Mouse (Mus musculus): ENCODE results near the gene 2510009E07Rik. TPM values are rescaled to one million over a fixed set of nuclear protein-coding genes. Genes with fewer than 3 reads are reported as not detected.

Gene 2510009E07Rik
- total RNA-seq (2021), result 10 to 100 TPM; 35.8 to 42.4 TPM

DNA sequence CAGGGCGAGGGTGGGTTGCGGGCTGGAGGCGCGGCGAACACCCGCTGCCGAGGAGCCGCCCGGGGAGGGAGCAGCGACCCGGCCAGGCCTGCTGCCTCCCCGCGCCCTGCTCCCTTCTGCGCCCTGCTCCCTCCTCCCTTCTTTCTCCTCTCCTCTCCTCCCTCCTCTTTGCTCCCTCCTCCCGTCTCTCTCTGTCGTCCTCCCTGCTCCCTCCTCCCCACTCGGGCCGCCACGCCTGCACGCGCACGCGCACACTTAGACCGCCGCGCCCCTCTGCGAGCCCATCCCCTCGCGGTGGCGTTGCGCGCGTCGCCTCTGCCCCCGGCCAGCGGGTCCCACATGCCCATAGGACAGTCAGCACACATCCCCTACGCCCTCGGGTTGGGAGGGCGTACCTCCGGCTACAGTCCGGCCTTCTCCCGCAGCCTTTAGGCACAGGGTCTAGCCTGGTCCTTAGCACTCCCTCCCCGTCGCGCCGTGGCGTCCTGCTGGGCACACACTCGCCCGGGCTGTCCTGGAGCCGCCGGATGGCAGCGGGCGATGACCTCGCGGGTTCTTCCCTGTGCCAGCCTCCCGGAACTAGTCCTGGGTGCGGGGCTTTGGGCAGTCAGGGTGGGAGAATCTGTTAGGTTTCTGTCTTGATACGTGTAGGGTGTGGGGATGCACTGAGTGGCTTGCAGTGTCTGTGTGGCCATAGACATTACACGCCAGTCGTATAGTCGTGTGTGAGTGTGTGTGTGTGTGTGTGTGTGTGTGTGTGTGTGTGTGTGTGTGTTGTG, at the start of gene 2510009E07Rik:
Gene 2510009E07Rik (minus strand): TSS at position 203 of the 779 bp plus-strand sequence.
- DNase-seq, result peak; percentile 92 to 96

DNA sequence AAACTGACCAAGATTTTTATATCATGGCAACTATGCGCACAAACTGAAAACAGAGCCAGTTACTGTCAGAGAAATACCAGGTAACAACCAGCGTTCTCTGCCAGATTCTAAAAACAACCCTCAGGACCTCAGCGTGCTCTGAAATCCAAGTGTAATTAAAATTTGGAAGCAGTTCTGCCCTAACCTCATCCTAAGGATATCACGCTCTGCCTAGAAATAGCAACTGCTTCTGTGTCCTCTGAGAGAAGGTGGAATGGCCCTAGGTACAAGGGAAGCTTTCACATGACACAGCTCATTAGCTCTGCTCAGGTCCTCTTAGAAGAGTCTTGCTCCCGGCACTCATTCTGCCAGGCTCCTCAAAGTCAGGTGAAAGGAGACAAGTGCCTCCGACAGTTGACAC, 48.9 kb upstream of the 2510009E07Rik start:
- no peak for DNase-seq

DNA sequence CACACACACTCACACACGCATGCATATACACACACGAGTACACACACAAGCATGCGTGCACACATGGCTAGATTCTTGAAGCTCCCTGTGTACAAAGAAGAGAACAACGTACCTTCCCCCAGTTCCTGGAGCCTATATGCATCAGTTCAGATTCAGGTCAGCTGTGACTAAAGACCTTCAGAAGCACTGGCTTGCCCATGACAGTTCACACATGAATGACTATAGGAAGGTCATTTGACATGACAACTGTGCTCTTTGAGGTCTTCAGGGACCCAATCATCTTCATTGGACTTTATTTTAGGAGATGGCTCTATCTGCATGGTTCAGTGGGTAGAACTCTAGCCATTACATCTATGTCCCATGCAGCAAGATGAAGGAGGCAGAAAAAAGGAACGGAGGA, 48.4 kb upstream of the 2510009E07Rik start:
- no peak for DNase-seq

DNA sequence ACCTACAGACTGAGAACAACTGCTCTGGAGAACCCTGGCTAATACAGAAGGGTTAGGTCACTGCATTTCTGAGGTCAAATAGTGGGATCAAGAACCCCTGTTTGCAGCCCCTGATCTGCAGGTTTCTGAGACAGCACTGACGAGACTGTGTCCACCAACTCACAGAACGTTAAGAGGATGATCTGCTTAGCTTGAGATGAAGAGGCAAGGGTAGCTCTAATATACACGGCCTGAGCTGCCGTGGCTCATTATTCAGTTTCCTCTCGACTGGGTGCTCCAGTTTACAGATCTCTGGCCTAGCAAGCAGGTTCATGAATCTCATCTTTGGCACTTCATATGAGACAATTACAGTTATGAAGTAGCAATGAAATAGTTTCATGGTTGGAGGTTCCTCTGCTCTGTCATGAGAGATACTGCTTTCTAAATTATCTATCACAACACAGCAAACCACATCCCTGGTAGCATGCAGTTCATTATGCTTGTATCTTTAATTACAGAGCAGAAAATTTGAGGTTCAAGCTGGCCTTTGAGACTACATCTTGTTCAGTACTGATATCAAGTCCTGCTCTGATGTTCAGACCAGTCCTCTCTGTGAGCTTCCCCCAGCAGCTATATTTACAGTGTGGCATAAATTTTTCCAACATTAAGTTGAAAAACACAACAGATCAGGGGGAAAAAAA, 47.9 kb upstream of the 2510009E07Rik start:
- DNase-seq, result no peak

DNA sequence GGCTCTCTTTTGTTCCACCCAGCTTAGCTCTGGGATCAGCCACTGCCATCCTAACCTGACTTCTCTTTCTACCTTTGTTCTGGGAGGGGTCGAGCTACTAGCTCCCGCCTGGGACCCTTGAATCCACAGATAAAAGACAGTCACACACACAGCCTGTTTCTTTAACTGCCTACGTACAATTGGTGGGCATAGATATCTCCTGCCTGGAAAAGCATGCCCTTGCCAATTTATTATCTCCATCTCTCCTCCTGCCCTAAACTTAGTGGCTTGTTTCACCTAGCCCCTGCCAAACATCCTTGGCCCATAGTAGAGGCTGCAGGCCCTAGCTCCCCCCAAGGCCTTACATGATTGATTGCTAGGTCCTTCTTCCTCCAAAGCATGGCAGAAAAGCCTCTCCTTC, 47.1 kb upstream of the 2510009E07Rik start:
- no peak for DNase-seq

DNA sequence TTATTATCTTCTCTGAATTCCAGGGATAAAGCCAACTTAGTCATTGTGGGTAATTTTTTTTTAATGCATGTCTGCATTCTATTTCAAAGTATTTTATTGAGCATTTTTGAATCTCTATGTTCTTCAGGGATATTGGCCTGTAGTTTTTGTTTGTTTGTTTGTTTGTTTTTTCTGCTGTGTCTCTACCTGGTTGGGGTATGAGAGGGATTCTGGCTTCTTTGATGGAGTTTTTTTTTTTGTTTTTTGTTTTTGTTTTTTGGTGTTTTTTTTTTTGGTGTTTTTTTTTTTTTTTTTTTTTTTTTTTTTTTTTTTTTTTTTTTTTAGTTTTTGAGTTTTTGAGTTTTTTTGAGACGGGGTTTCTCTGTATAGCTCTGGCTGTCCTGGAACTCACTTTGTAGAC, 41.2 kb upstream of the 2510009E07Rik start:
- DNase-seq, result no peak

DNA sequence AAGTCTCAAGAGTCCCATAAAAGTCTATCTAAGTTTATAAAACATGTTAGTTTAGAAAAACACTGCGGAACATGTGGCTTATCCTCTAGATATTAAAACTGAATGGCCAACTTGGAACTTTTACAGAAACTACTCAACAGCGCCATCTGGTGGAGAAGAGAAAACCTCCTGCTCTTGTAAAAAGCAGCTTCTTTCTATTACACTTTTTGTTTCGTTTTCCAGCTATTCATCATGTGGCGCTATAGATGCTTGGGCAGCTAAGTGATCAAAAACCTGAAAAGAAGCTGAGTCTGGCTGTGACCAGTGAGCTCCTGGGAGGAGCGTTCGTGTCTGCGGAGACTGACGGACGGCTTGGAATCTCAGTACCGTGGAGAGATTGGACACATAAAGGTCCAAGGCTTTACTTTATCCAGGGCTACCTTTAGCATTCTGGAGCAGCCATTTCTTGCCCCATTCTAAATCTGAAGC, 33.5 kb upstream of the 2510009E07Rik start:
- DNase-seq, result peak; percentile 48 to 72

DNA sequence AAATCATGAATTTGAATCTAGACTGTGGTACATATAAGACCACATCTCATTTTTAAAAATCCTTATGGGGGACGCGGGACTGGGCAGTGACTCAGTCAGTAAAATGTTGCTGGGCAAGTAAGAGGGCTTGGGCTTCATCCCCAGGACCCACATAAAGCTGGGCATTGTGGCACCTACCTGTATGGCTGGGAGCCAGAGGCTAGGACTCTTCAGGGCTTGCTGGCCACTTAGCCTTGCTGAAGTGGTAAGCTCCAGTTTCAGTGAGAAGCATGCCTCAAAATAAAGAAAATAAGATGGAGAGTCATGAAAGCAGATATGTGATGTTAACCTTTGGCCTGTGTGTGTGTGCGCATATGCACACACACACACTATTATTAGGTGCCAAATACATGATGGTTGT, 33.0 kb upstream of the 2510009E07Rik start:
- no peak for DNase-seq

DNA sequence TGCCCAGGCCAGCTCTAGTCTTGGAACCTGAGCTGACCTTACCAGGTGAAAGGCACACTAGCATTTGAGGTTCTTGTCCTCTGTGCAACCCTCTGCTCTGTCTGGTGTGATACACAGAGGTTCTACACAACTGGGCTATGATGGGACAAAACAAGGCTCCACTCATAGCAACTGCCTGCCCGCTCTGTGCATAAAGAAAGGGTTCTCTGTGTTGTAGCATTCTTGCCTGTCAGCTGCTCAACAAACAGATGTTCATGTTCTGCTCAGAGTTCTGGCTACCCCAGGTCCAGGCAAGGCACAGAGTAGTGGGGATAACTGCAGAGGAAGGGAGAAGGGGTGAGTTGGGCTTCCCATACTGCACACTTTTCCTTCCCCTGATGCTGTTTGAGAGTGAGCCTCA, 29.8 kb upstream of the 2510009E07Rik start:
- DNase-seq, result no peak

DNA sequence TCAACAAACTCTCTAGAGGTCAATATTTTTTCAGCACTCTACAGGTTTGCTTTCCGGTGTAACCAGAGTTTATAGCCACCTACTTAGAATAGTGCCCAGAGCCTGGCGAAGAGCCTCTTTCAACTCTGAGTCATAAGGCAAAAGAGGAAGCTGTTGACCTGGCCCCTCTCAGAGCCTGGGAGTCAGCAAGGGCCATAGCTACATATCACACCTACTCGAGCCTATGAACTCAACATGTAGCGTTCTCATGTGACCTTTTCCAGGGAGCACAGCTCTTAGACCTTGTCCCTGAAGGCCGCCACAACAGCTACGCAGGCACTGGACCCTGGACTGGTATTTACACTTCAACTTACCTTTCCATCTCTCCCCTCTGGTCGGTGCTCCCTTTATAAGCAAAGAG, 25.3 kb upstream of the 2510009E07Rik start:
- DNase-seq, result no peak

DNA sequence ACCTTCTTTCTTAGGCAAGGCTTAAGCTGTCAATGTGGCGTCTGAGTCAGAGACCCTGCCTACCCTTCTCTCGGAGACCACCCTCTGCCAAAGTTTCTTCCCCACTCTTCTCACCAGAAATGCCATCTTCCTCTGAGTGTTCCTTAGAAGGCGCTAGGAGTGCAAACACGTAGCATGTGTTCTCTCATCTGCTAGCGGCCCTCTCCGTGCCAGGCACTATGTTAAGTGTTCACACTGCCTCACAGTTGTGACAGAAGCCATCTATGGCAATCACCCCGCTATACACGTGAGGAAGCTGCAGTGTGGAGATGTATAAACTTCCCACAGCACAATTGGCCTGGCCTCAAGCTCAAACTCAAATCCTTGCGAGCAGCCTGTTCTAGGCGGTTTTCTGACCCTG, 20.1 kb upstream of the 2510009E07Rik start:
- DNase-seq, result peak in 1 of 2 experiments; percentile 18

DNA sequence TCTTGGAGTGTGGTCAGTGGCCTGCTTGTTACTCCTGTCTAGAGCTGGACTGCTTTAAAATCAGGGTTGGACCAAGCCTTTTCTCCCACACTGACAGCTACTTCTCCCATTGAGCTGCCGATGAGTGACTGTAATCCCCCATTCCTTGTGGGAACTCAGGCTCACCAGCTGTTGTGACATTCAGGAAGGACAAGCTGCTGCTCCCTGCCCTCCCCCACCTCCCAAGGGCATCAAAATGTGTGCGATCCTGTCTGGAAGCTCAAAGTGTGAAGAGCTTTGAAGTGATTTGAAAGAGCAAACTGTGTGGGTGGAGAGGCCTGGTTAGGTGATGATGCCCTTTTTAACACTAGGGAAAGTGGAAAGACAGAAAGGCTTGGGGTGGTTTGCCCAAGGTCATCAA, 15.9 kb upstream of the 2510009E07Rik start:
- DNase-seq, result no peak

DNA sequence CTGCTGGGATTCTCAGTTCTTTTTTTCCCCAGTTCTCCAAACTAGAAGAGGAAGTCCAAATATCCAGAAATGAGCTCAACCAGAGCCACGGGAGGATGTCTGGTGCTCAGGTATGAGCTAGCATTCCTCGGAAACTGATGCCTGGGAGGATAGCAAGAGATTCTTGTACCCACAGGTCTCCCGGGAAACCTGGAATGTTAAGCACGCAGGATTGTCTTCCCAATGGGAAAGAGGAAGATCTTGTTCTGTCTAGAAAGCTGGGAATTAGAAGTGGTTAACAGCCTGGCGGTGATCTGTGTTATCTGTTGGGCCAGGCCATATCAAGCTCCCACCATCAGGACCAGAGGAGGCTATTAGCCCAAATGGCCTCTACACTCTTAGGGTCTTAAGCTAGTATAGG, 10.2 kb upstream of the 2510009E07Rik start:
- DNase-seq, result no peak

DNA sequence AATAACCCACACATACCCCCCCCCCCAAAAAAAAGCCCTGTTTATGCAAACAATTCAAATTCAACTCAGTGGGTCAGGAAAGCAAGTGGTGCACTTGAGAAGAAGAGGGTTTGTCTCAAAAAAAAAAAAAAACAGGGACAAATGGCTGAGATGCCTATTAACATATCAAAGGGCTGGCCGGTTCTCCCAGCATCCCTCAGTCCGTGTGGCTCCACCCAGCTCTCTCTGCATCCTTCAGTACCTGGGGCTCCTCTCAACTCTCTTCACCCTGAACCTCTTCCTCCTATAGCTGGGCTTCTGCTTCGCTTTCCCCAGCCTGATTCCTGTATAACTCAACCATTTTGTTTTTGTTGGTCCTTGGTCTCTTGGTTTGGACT, 7.8 kb upstream of the 2510009E07Rik start:
- DNase-seq, result no peak

DNA sequence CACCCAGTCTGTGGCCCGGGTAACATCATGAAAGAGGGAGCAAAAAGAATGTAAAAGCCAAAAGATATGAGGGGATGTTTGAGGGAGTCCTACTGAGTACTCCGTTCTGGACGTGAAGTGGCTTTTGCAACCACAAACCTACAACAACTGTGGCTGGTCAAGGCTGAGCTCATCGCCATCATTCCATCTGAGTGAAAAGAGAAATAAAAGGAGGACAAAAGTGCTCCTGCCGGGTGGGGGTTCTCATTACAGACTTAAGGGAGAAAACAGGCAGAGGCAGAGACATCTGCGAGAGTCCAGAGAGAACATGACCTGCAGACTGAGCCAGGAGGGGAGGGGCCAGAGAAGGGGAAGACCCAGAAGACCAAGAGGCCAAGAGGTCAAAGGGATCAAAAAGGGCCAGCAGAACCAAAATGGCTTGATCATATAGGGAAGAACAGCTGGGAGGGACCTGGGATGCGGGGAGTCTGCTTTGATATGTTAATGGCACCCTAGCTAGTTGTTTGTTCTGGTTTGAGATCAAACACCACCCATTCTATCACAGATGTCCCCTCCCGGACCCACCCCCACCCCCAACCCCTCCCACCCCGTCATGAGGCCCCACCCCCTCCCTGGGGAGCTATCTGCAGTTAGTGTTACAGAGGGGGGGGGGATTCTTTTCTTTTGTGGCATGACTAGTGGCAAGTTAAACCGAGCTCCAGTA, 7.3 kb upstream of the 2510009E07Rik start:
- no peak for DNase-seq

DNA sequence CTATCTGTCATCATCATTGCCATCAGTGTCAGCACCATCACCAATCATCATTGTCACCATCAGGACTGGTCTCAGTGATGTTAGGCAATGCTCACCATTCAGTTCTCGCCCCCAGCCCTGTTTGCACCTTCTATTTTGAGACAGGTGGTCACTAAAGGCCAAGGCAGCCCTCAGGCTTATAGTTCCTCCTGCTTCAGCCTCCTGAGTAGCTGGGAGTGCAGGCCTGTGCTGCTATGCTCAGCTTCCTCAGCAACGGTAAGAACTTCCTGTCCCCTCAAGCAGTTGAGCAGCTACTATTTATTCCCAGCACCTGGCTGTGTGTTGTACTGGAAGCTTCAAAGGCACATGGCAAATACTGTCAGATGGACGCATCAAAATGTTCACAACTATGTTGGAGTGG, 3.7 kb upstream of the 2510009E07Rik start:
- no peak for DNase-seq

DNA sequence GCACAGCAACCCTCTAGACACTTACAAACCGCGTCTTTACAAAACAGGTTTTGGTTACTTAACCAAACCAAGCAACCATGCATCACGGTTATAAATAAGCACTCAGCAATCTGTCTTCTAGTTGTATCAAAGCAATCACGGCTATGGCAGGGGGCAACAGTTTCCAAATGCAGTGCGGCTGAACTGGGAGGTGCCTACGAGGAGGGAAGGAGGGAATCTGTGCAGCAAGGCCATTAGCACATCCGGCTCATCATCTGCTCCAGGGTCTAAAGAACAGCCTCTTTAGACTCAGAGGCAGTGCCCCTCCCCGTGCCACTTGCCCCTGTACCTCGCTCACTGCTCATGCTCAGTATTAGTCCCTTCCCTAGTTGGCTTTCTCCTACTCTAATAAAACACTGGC, 2.5 kb upstream of the 2510009E07Rik start:
- DNase-seq, result no peak

DNA sequence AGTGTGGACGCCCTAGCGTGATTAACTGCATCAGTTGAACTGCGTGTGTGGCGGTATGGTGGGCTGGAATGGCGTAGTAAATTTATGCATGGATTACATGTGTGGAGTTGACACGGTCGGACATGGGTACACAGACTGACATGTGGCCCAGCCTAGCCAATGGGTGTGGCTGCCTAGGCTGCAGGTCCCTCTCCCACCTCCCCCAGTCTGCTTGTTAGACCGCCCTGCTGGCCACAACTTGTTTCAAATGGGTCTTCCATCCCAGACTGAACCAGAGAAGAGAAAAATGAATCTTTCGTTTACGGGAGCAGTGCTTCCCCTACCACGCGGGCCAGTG, 745 bp upstream of the 2510009E07Rik start:
- peak in 1 of 2 experiments; percentile 16 for DNase-seq

DNA sequence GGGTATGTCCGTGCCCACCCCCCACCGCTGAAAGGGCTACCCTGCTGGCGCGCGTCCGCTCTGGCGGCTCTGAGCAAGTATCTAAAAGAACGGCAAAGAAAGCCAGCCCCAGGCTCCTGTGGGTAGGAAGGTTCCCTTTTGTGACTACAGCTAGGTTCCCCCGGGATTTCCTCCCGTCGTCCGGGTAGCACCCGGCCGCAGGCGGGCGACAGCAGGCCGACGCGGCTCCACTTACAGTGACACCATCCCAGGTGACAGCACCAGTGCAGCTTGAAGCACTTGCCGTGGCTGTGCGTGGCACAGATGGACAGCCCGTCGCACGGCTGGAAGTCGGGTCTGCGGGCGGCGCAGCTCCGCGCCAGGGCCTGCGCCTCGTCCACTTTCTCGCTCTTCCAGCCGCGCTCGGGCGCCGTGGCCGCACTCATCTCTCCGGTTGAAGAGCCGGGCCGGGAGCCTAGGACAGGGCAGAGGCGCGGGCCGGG, 443 bp downstream of the 2510009E07Rik start:
- DNase-seq, result peak in 1 of 2 experiments; percentile 66

DNA sequence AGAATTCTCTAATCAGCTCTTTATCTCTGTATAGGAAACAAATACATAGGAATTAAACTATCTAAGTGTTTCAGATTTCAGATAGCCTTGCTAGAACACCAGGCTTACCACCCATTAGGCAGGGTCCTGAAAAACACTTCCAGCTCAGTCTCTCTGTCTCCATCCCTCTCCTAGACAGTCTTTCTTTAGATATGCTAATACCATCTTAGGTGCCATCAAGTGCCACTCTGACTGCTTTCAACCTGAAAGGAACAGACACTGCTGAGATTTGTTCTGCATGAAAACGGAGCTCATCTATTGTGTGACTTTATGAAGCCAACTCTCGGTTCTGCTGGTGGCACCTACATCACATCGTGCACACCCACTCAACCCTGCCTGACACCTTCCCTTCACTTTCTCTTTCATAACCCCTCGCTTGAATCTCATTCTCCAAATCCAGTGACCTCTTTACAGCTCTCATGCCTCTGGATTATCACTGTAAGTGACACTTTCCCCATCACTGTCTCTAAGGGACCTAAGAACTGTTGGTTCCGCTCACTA, 4.2 kb downstream of the 2510009E07Rik start:
- DNase-seq, result no peak

DNA sequence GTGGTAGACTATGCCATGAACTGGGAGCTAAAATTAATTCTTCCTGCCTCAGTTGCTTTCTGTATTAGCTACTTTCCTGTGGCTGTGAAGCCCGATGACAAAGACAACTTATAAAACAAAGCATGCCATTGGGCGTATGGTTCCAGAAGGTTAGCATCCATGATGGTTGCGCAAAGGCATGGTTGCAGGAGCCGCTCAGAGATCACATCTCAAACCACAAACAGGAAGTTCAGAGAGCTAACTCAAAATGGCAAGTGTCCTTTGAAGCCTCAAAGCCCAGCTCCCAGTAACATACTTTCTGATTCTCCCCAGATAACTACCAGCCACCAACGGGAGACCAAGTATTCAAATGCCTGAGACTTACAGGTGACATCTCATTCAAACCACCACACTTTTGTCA, 5.3 kb downstream of the 2510009E07Rik start:
- DNase-seq, result no peak

DNA sequence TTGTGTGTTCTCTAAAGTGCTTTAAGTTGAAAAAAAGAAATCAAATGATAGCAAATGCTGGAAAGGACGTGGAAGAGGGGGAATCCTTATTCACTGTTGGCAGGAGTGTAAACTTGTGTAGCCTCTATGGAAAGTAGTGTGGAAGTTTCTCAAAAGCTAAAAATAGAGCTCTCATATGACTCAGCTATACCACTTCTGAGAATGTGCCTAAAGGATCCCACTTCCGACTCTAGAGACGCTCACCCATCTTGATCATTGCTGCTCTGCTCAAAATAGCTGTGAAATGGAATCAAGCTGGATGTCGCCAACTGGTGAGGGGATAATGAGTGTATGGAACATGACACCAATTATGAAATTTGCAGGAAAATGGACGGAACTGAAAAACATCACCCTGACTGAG, 7.1 kb downstream of the 2510009E07Rik start:
- DNase-seq, result no peak

DNA sequence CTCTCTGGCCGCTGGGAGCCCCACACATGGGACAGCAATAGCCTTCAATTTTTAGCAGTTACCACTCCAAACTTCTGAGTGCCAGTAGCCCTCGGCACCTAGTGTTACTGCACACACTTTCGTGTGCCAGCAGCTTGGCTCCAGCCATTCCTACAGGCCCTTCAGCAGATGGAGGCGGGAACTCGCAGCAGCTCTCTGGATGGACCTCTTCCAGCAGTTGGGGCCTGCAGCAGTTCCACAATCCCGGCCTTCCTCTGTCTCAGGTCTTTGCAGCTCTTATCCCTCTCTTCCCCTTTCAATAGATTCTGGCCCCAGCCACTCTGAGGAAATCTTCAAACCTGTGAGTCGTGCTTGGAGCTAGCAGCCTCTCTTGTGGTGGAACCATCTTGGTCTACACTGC, 17.7 kb downstream of the 2510009E07Rik start:
- DNase-seq, result no peak
